Comparison of ENCODE assay signal across 9 mouse cellular contexts in genomic region chr3:89418861-89419250, GRCm38 (mm10). TPM values are rescaled to one million over a fixed set of nuclear protein-coding genes. Genes with fewer than 3 reads are reported as not detected.
A peak's percentile ranks its signal among the peaks of the same experiment; 100 is the strongest.
DNase-seq lines count a peak whose midpoint lies in the region; ATAC-seq lines count a peak whose summit lies in the region.
"Had no signal": no experiment of that assay in that cellular context is flagged by ENCODE, and none has a peak within 500 bp of the region (broad histone marks: within the 10 kb centered on the region; RNA-seq: fewer than 3 reads in every experiment).

No protein-coding gene starts in this region.

- intact Hi-C loops in heart, postnatal 25 days (cut with DNase I) = no loop called here

- peak overlapping the region; percentile 71 for H3K9ac ChIP-seq in forebrain, embryonic 12.5 days
- peak overlapping the region; percentile 73 for H3K9ac ChIP-seq in midbrain, embryonic 11.5 days (ENCODE audit: low read length)

- H3K4me2 ChIP-seq in forebrain, embryonic 12.5 days = peak overlapping the region; percentile 93
- H3K4me2 ChIP-seq in midbrain, embryonic 11.5 days = peak overlapping the region; percentile 87

- peaks cover 53% of the 10 kb centered on the region for H3K4me1 ChIP-seq in forebrain, embryonic 12.5 days
- H3K4me1 ChIP-seq in limb, embryonic 10.5 days = peaks cover 50% of the 10 kb centered on the region
- H3K4me1 ChIP-seq in midbrain, embryonic 11.5 days (ENCODE audit: control insufficient read depth, insufficient read depth, low read length) = peaks cover 32% of the 10 kb centered on the region

- peak; percentile 95 for DNase-seq in 3T3-L1 (ENCODE audit: low read depth, low spot score)
- DNase-seq in adrenal gland, adult (ENCODE audit: inconsistent age in 2 of 2, low spot score in 1 of 2) = peak; percentile 88 to 97
- DNase-seq in heart, postnatal 25 days (ENCODE audit: low spot score) = peak; percentile 77
- DNase-seq in limb, embryonic 10.5 days (ENCODE audit: low spot score) = peak; percentile 84
- DNase-seq in midbrain, embryonic 11.5 days (ENCODE audit: low spot score, missing footprints) = no peak
- DNase-seq in testis, postnatal 10 days (ENCODE audit: low spot score) = peak; percentile 92
- no peak for DNase-seq in B cell, adult 2 months

- peaks cover 28% of the 10 kb centered on the region for H3K36me3 ChIP-seq in forebrain, embryonic 12.5 days (replicated peaks)
- peaks cover 46% of the 10 kb centered on the region for H3K36me3 ChIP-seq in limb, embryonic 10.5 days
- peaks cover 16% of the 10 kb centered on the region; the same call in 1 of the 2 replicates for H3K36me3 ChIP-seq in midbrain, embryonic 11.5 days (ENCODE audit: control insufficient read depth, insufficient read depth, low read length)

- WGBS in forebrain, embryonic 12.5 days = under 1% methylated on average over 16 of the region's 16 CpGs
- WGBS in limb, embryonic 10.5 days = under 1% methylated on average over 16 of the region's 16 CpGs
- under 1% methylated on average over 16 of the region's 16 CpGs for WGBS in midbrain, embryonic 11.5 days

- peak overlapping the region; percentile 93 for H3K27ac ChIP-seq in forebrain, embryonic 12.5 days
- H3K27ac ChIP-seq in limb, embryonic 10.5 days = peak overlapping the region; percentile 88
- peak overlapping the region; percentile 87 for H3K27ac ChIP-seq in midbrain, embryonic 11.5 days (ENCODE audit: low read depth, low read length)

- peak; percentile 24 for ATAC-seq in forebrain, embryonic 12.5 days (ENCODE audit: low FRiP score)
- peak; percentile 14 for ATAC-seq in midbrain, embryonic 11.5 days (ENCODE audit: low FRiP score)

- peak overlapping the region; percentile 59 for H3K4me3 ChIP-seq in forebrain, embryonic 12.5 days (replicated peaks)
- peak overlapping the region; percentile 73 for H3K4me3 ChIP-seq in limb, embryonic 10.5 days
- H3K4me3 ChIP-seq in midbrain, embryonic 11.5 days (ENCODE audit: low read depth, low read length) = peak overlapping the region; percentile 64

- H3K9me3 ChIP-seq in forebrain, embryonic 12.5 days = no peaks in the 10 kb centered on the region
- H3K9me3 ChIP-seq in limb, embryonic 10.5 days (replicated peaks) = no peaks in the 10 kb centered on the region
- no peaks in the 10 kb centered on the region for H3K9me3 ChIP-seq in midbrain, embryonic 11.5 days (ENCODE audit: control insufficient read depth, low read length)

- no peaks in the 10 kb centered on the region for H3K27me3 ChIP-seq in forebrain, embryonic 12.5 days
- H3K27me3 ChIP-seq in limb, embryonic 10.5 days (ENCODE audit: low read depth, poor library complexity, severe bottlenecking) = no peaks in the 10 kb centered on the region
- no peaks in the 10 kb centered on the region for H3K27me3 ChIP-seq in midbrain, embryonic 11.5 days (ENCODE audit: control insufficient read depth, insufficient read depth, low read length)

RNA-seq across cellular contexts. Expression of gene Shc1, which starts 0.6 kb away (rescaled TPM):
- polyA plus RNA-seq in forebrain, embryonic 12.5 days (2016; fragmentation: Nextera tagmentation; extraction: Ambion mirVana) = 28.4 and 30.9 TPM in 2 replicates
- 10 to 100 TPM; 35.7 to 35.8 TPM for total RNA-seq in heart, postnatal 25 days (2021)
- 82.6 and 96.2 TPM in 2 replicates for polyA plus RNA-seq in limb, embryonic 10.5 days (2016; fragmentation: Nextera tagmentation; extraction: Ambion mirVana)
- polyA plus RNA-seq in midbrain, embryonic 11.5 days (2014; fragmentation: Nextera tagmentation; extraction: Ambion mirVana) = 23.4 and 26.2 TPM in 2 replicates

RNA-seq across cellular contexts. Expression of gene Cks1b, which starts 0.7 kb away (rescaled TPM):
- polyA plus RNA-seq in forebrain, embryonic 12.5 days (2016; fragmentation: Nextera tagmentation; extraction: Ambion mirVana) = 363 and 395 TPM in 2 replicates
- 1 to 10 TPM; 4.1 to 4.7 TPM for total RNA-seq in heart, postnatal 25 days (2021)
- 898 and 922 TPM in 2 replicates for polyA plus RNA-seq in limb, embryonic 10.5 days (2016; fragmentation: Nextera tagmentation; extraction: Ambion mirVana)
- polyA plus RNA-seq in midbrain, embryonic 11.5 days (2014; fragmentation: Nextera tagmentation; extraction: Ambion mirVana) = 420 and 441 TPM in 2 replicates

RNA-seq across cellular contexts. Expression of gene Flad1, which starts 7.2 kb away (rescaled TPM):
- polyA plus RNA-seq in forebrain, embryonic 12.5 days (2016; fragmentation: Nextera tagmentation; extraction: Ambion mirVana) = 32.2 and 33.1 TPM in 2 replicates
- 10 to 100 TPM; 57.5 to 60.8 TPM for total RNA-seq in heart, postnatal 25 days (2021)
- polyA plus RNA-seq in limb, embryonic 10.5 days (2016; fragmentation: Nextera tagmentation; extraction: Ambion mirVana) = 22.2 and 26.1 TPM in 2 replicates
- 25.0 and 25.4 TPM in 2 replicates for polyA plus RNA-seq in midbrain, embryonic 11.5 days (2014; fragmentation: Nextera tagmentation; extraction: Ambion mirVana)

RNA-seq across cellular contexts. Expression of gene Pygo2, which starts 11.2 kb away (rescaled TPM):
- 47.2 and 48.8 TPM in 2 replicates for polyA plus RNA-seq in forebrain, embryonic 12.5 days (2016; fragmentation: Nextera tagmentation; extraction: Ambion mirVana)
- 10 to 100 TPM; 13.5 to 18.0 TPM for total RNA-seq in heart, postnatal 25 days (2021)
- 50.7 and 53.5 TPM in 2 replicates for polyA plus RNA-seq in limb, embryonic 10.5 days (2016; fragmentation: Nextera tagmentation; extraction: Ambion mirVana)
- 47.2 and 52.5 TPM in 2 replicates for polyA plus RNA-seq in midbrain, embryonic 11.5 days (2014; fragmentation: Nextera tagmentation; extraction: Ambion mirVana)

RNA-seq across cellular contexts. Expression of gene Lenep, which starts 16.3 kb away (rescaled TPM):
- polyA plus RNA-seq in forebrain, embryonic 12.5 days (2016; fragmentation: Nextera tagmentation; extraction: Ambion mirVana) = 0.24 and 2.0 TPM in 2 replicates
- under 1 TPM; 0.23 to 0.59 TPM for total RNA-seq in heart, postnatal 25 days (2021)
- polyA plus RNA-seq in limb, embryonic 10.5 days (2016; fragmentation: Nextera tagmentation; extraction: Ambion mirVana) = 0.26 TPM in 1 of 2 replicates, not detected in the other
- polyA plus RNA-seq in midbrain, embryonic 11.5 days (2014; fragmentation: Nextera tagmentation; extraction: Ambion mirVana) = 0.52 TPM in 1 of 2 replicates, not detected in the other
- total RNA-seq: adrenal gland, postnatal 4 days had no signal

Comparison
In these comparisons a context has a peak if more than half of its experiments do, and no peak if none do; other contexts are left out.
1. DNase-seq: peak in 3T3-L1 (single experiment), adrenal gland, adult (2 of 2), heart, postnatal 25 days (single experiment), limb, embryonic 10.5 days (single experiment) and testis, postnatal 10 days (single experiment); none in midbrain, embryonic 11.5 days (single experiment) and B cell, adult 2 months (0 of 2).
2. Peak in every context shown above with its lines, with median percentiles within 50 percentile points of each other: H3K27ac ChIP-seq and H3K4me3 ChIP-seq.